Mouse (Mus musculus): Measurements from ENCODE around the gene Asna1. TPM values are rescaled to one million over a fixed set of nuclear protein-coding genes. Genes with fewer than 3 reads are reported as not detected.

The Asna1 gene
- 132 TPM in 2 replicates for polyA plus RNA-seq (2015; fragmentation: Nextera tagmentation; extraction: Ambion mirVana)

DNA sequence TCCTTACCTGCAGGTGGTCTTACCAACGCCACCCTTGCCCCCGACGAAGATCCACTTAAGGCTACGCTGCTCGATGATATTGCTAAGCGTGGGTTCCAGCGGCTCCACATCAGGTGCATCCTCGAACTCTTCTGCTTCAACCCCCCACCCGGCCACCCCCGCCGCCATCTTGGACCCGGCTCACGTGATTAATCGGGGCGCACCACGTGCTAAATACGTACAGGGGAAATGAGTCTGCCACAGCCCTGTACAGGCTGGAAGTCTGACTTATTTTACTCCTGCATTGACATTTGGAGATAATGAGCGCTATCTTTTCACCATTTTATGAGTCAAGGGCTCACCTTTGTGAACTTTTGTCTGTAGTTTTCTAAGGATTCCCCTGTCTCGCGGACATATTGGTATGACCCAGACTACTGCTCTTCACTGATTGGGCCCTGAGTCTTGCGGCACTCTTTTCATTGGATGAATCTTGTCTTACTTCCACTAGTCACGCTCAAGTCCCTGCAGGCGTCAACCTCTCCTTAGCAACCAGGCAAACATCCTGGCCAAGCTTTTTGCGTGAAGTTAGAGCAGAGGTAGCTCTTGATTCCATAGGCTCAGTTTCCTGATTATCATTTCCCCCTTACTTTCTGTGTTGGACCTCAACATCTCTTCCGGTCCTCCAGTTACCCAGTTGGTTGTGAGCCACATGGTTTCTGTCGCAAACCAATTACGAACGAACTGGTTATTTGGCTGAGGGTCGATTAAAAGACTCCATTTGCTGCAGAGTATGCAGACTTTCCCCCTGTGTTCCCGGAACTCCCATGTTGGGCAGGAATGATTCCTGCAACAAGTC, at the start of gene Asna1:
Asna1 (minus strand) TSS at position 184 of the 835 bp plus-strand sequence.
- peak; percentile 93 for ATAC-seq (ENCODE audit: low FRiP score, low read depth)
- Histone ChIP-seq H3K27ac (peak within 1 kb of the TSS; percentile 72), H3K9ac (peak within 1 kb of the TSS; percentile 78), H3K4me3 (peak within 1 kb of the TSS; percentile 99), H3K9me3 (no peaks in the 10 kb centered on the region), H3K4me2 (replicated peaks) (peak within 1 kb of the TSS; percentile 94), H3K27me3 (no peaks in the 10 kb centered on the region), H3K4me1 (peaks cover 33% of the 10 kb centered on the region), H3K36me3 (peaks cover 49% of the 10 kb centered on the region)
- WGBS = 5% methylated on average over 30 of the region's 30 CpGs

DNA sequence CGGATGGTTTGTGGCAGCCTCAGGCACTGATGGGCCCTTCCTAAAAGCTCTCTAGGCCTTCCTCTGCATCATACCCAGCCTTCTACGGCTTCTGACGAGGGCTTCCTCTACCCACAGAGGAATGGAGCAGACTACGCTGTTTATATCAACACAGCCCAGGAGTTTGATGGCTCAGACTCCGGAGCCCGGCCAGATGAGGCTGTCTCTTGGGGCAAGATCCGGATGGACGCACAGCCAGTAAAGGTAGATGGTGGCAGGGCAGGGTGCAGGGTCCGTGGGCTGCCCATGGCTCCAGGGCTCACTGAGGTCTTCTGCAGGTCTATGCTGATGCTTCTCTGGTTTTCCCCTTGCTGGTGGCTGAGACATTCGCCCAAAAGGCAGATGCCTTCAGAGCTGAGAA, 49.5 kb upstream of the Asna1 start:
- Histone ChIP-seq H3K9ac (no peak overlapping the region), H3K36me3 (peaks cover 45% of the 10 kb centered on the region), H3K27ac (no peak overlapping the region), H3K9me3 (no peaks in the 10 kb centered on the region), H3K4me3 (no peak overlapping the region), H3K4me2 (replicated peaks) (no peak overlapping the region), H3K4me1 (peaks cover 17% of the 10 kb centered on the region), H3K27me3 (no peaks in the 10 kb centered on the region)
- ATAC-seq (ENCODE audit: low FRiP score, low read depth) = no peak
- 89% methylated on average over 10 of the region's 10 CpGs for WGBS

DNA sequence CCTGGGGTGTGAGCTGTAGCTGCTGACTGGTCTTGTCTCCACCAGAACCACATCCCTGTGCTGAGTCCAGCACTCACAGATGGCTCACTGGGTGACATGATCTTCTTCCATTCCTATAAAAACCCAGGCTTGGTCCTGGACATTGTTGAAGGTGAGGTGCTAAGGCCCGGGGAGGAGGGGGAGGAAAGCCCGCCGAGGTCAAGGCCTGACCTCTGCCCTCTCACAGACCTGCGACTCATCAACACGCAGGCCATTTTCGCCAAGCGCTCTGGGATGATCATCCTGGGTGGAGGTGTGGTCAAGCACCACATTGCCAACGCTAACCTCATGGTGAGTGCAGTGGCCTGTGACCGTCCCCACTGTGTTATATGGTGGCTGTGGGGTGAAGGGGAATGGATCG, 49.1 kb upstream of the Asna1 start:
- Histone ChIP-seq H3K27ac (no peak overlapping the region), H3K27me3 (no peaks in the 10 kb centered on the region), H3K36me3 (peaks cover 45% of the 10 kb centered on the region), H3K9ac (no peak overlapping the region), H3K9me3 (no peaks in the 10 kb centered on the region), H3K4me2 (replicated peaks) (no peak overlapping the region), H3K4me1 (peaks cover 14% of the 10 kb centered on the region), H3K4me3 (no peak overlapping the region)
- no peak for ATAC-seq (ENCODE audit: low FRiP score, low read depth)
- WGBS = 79% methylated on average over 10 of the region's 10 CpGs

DNA sequence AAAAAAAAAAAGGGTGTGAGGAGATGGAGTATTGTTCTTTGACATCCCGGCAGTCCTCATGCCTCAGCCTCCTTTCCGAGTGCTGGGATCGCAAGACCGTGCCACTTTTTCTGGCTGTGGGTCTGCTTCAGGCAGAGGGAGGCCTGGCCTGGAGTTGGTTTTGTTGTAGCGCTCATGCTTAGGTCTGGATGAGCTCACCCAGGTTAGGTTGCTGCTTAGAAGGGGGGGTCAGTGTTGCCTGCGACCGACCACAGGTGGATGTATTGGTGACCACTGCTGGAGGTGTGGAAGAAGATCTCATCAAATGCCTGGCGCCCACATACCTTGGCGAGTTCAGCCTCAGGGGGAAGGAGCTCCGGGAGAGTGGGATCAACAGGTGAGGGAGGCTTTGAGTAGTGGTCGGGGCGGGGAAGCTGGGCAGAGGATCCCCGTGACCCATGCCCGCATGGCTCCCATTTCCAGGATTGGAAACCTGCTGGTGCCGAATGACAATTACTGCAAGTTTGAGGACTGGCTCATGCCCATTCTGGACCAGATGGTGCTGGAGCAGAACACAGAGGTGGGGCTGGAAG, 48.0 kb upstream of the Asna1 start:
- Histone ChIP-seq H3K27ac (no peak overlapping the region), H3K4me2 (replicated peaks) (peak overlapping the region; percentile 78), H3K27me3 (no peaks in the 10 kb centered on the region), H3K9ac (no peak overlapping the region), H3K36me3 (peaks cover 39% of the 10 kb centered on the region), H3K4me3 (peak overlapping the region; percentile 95; the same call in 1 of the 2 replicates), H3K9me3 (no peaks in the 10 kb centered on the region), H3K4me1 (peaks cover 14% of the 10 kb centered on the region)
- WGBS = 93% methylated on average over 15 of the region's 15 CpGs
- no peak for ATAC-seq (ENCODE audit: low FRiP score, low read depth)

DNA sequence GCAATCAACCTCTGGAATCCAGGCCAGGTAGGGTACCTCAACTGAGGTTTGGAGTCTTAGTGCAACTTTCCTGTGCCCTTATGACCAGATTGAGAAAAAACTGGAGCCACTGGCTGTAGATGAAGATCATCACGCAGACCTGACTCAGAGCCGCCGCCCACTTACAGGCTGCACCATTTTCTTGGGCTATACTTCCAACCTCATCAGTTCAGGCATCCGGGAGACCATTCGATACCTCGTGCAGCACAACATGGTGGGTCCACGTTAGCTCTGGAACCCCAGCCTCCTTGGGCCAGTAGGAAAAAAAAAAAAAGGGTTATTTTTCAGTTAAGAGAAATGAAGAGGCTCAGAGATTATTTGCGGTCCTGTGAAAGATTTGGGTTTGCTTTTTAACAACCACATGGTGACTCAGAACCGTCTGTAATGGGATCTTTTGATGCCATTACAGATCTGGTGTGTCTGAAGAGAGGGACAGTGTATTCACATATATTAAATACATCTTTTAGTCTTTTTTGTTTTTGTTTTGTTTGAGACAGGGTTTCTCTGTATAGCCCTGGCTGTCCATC, 47.4 kb upstream of the Asna1 start:
- H3K27ac ChIP-seq = peak overlapping the region; percentile 96; the same call in 1 of the 2 replicates
- peak overlapping the region; percentile 78 for H3K4me2 ChIP-seq (replicated peaks)
- ATAC-seq (ENCODE audit: low FRiP score, low read depth) = peak; percentile 18; the same call in 1 of the 2 replicates
- WGBS = 36% methylated on average over 9 of the region's 9 CpGs
- H3K27me3 ChIP-seq = no peaks in the 10 kb centered on the region
- H3K4me3 ChIP-seq = peak overlapping the region; percentile 95
- H3K4me1 ChIP-seq = peaks cover 14% of the 10 kb centered on the region
- peaks cover 39% of the 10 kb centered on the region for H3K36me3 ChIP-seq
- H3K9ac ChIP-seq = peak overlapping the region; percentile 88
- H3K9me3 ChIP-seq = no peaks in the 10 kb centered on the region

DNA sequence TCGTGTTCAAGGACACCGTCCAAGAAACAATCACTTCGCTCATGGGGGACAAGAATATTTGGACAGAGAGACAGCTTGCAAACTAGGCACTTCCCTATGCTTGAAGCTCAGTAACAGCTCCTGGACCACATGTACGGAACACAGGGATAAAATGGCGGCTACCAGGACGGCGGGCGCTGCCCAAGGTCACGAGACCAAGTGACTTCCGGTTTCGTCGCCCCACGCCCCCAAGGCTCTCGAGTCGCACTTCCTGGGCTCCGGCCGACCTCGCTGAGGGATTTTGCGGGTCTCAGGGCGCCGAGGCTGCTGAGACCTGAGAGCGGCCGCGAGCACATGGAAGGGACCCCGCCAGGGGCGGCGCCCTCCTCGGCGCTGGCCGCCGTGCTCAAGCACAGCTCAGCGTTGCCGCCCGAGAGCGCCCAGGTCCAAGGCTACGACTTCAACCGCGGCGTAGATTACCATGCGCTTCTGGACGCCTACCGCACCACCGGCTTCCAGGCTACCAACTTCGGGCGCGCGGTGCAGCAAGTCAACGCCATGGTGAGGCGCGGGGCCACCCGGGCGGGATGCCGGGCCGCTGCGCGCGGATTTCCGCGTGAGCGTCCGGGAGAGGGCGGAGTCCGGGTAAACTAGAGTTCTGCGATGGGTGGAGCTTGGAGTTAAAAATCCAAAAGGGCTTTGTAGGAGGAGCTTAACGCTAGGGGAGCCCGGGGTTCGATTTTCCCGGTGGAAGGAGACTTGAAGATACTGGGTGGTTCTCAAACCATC, 46.6 kb upstream of the Asna1 start, which contains the start of gene Dhps:
Dhps (plus strand) TSS at position 244 of the 768 bp plus-strand sequence.
- peaks cover 14% of the 10 kb centered on the region for H3K4me1 ChIP-seq
- H3K4me3 ChIP-seq = peak within 1 kb of the TSS; percentile 95
- H3K9ac ChIP-seq = peak within 1 kb of the TSS; percentile 88
- H3K9me3 ChIP-seq = no peaks in the 10 kb centered on the region
- ATAC-seq (ENCODE audit: low FRiP score, low read depth) = peak; percentile 91
- H3K27ac ChIP-seq = peak within 1 kb of the TSS; percentile 96
- H3K4me2 ChIP-seq (replicated peaks) = peak within 1 kb of the TSS; percentile 78
- WGBS = under 1% methylated on average over 68 of the region's 68 CpGs
- no peaks in the 10 kb centered on the region for H3K27me3 ChIP-seq
- H3K36me3 ChIP-seq = peaks cover 39% of the 10 kb centered on the region

DNA sequence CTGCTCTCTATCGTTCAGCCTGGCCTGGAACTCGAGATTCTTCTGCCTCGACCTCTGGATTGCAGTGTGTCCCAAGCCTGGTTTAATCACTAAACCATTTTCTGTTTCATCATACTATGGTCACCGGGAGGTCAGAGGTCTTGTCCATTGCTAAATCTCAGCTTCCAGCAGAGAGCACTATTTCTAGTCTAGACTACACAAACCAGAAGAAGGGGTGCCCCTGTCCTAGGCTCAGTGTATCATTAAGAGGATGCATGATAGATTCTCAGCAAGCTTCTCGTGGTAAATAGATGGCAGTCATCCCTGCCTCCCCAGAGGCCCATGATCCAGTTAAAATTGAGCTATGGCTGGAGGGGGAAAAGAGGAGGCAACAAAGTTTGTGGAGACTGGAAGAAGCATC, 46.0 kb upstream of the Asna1 start:
- peak overlapping the region; percentile 78 for H3K4me2 ChIP-seq (replicated peaks)
- H3K27me3 ChIP-seq = no peaks in the 10 kb centered on the region
- 83% methylated on average over 5 of the region's 5 CpGs for WGBS
- no peak for ATAC-seq (ENCODE audit: low FRiP score, low read depth)
- no peaks in the 10 kb centered on the region for H3K9me3 ChIP-seq
- peaks cover 39% of the 10 kb centered on the region for H3K36me3 ChIP-seq
- H3K4me1 ChIP-seq = peaks cover 14% of the 10 kb centered on the region
- H3K27ac ChIP-seq = peak overlapping the region; percentile 96; the same call in 1 of the 2 replicates
- H3K9ac ChIP-seq = peak overlapping the region; percentile 88; the same call in 1 of the 2 replicates
- H3K4me3 ChIP-seq = peak overlapping the region; percentile 95

DNA sequence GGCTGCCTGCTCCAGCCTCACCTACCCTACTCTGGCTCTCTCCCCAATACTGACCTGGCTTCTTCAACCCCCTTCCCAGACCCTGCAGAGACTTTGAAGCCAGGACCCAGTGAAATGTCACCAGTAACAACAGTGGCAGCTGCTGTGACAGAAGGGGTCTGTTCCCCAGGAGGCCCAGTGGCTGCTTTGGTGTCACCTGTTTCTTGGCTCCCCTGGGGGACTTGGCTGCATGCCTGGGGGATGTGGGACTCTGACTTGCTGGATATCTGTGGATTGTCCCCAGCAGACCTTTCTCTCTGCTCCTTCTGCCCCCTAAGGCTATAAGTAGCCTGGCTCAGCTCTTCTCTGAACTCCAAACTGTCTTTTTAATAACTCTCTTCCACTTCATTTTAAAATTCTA, 42.9 kb upstream of the Asna1 start, which contains the start of gene Gm5741:
Gm5741 (minus strand) TSS at position 1 of the 400 bp plus-strand sequence.
- Histone ChIP-seq H3K27me3 (no peaks in the 10 kb centered on the region), H3K4me3 (no peak within 1 kb of the TSS), H3K4me2 (replicated peaks) (no peak within 1 kb of the TSS), H3K27ac (no peak within 1 kb of the TSS), H3K36me3 (peaks cover 25% of the 10 kb centered on the region), H3K4me1 (peaks cover 13% of the 10 kb centered on the region), H3K9me3 (no peaks in the 10 kb centered on the region), H3K9ac (no peak within 1 kb of the TSS)
- ATAC-seq (ENCODE audit: low FRiP score, low read depth) = no peak

DNA sequence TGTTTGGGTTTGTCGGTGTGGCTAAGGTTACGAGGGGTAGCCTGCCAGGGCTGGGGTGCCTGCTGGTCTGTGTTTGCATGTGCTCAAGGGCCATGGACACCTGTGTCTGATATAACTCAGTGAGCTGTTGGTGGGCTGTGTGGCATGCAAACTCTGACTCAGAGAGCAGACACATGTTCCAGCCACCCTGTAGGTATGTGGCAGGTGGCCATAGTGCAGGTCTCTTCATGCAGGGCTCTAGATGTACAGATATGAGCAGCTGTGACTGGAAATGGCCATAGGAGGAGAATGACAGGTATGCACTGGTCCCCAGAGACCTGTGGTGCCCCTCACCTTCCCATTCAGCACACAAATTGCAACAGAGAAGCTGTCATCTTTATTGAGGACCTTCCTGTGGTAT, 42.1 kb upstream of the Asna1 start:
- no peak overlapping the region for H3K9ac ChIP-seq
- 93% methylated on average over 2 of the region's 2 CpGs for WGBS
- ATAC-seq (ENCODE audit: low FRiP score, low read depth) = no peak

DNA sequence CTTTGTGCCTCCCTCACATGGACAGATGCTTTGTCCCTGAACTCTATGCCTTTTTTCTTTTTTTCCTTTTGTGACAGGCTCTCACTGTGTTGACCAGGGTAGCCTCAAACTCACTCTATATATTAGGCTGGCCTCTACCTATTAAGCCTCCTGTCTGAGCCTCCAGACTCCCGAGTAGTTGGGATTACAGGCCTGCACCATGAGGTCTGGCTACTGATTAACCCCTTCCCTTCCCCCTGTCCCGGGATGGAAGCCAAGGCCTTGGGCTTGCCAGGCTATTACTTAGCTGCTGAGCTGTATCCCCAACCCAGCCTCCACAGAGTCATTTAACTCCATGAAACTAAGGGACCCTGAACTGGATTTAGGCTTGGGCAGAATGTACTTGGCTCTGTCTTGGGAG, 40.1 kb upstream of the Asna1 start:
- Histone ChIP-seq H3K27ac (no peak overlapping the region), H3K4me2 (replicated peaks) (no peak overlapping the region), H3K4me1 (peaks cover 10% of the 10 kb centered on the region), H3K9ac (no peak overlapping the region), H3K36me3 (peaks cover 35% of the 10 kb centered on the region), H3K27me3 (no peaks in the 10 kb centered on the region), H3K4me3 (no peak overlapping the region), H3K9me3 (no peaks in the 10 kb centered on the region)
- ATAC-seq (ENCODE audit: low FRiP score, low read depth) = no peak
- 24% methylated on average over 2 of the region's 2 CpGs for WGBS

More for the DNA sequence above, 42.1 kb upstream of the Asna1 start:
- H3K4me3 ChIP-seq = no peak overlapping the region
- no peaks in the 10 kb centered on the region for H3K9me3 ChIP-seq
- H3K36me3 ChIP-seq = peaks cover 34% of the 10 kb centered on the region
- H3K27ac ChIP-seq = no peak overlapping the region
- no peaks in the 10 kb centered on the region for H3K27me3 ChIP-seq
- H3K4me2 ChIP-seq (replicated peaks) = no peak overlapping the region
- H3K4me1 ChIP-seq = peaks cover 5% of the 10 kb centered on the region

DNA sequence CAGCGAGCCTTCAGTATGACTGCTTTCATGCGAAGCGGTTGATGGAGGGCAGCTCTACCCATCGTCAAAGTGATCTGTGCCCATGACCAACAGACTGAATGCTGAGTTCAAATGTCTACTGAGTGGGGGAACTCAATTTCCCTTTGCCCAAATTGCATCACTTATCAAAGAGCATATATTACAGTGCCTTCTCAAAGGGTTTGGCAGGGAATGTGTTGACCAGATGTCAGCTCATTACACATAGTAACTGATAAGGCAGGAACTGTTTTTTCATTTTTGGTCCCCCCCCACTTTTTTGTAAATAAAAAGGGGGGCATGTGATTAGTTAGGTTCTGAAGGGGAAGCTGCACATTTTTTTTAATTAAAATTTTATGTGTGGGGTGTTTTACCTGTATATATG, 37.5 kb upstream of the Asna1 start:
- Histone ChIP-seq H3K4me1 (peaks cover 11% of the 10 kb centered on the region), H3K27me3 (no peaks in the 10 kb centered on the region), H3K4me2 (replicated peaks) (no peak overlapping the region), H3K4me3 (no peak overlapping the region), H3K36me3 (peaks cover 36% of the 10 kb centered on the region), H3K9me3 (no peaks in the 10 kb centered on the region), H3K9ac (no peak overlapping the region), H3K27ac (no peak overlapping the region)
- WGBS = 95% methylated on average over 4 of the region's 4 CpGs
- ATAC-seq (ENCODE audit: low FRiP score, low read depth) = no peak

All from limb, embryonic 13.5 days (tissue).